Mouse (Mus musculus) hindbrain, postnatal 0 days (tissue): ENCODE results near the gene Gm49721. TPM values are rescaled to one million over a fixed set of nuclear protein-coding genes. Genes with fewer than 3 reads are reported as not detected.
"Not testable (repeated sequence)": the region's sequence is repeated elsewhere in the genome, so short reads cannot be mapped to it uniquely, and the experiment has no call there.

Source experiments
- ATAC-seq: fragments of 200-750 bp; cut with Nextera tagmentation; 2 replicates; pipeline ENCODE4 v1.8.0; 2017; ENCODE audit warnings: mild to moderate bottlenecking, moderate TSS enrichment, moderate library complexity
- DNase-seq: peaks from one replicate; pipeline ENCODE4 v3.0.0-alpha.2; 2015; ENCODE audit warnings: low spot score
- H3K27ac ChIP-seq: fragments of 300-500 bp; sonication (generic); 2 replicates; pipeline ENCODE4 v1.5.1; 2014; ENCODE audit warnings: mild to moderate bottlenecking
- H3K27me3 ChIP-seq: fragments of 300-500 bp; sonication (generic); 2 replicates; pipeline ENCODE4 v1.6.1; 2014; ENCODE audit warnings: low read length, mixed read lengths; ENCODE audit not compliant: insufficient read depth
- H3K36me3 ChIP-seq: fragments of 300-500 bp; sonication (generic); 2 replicates; pipeline ENCODE4 v1.6.1; 2014; ENCODE audit warnings: low read length, mixed read lengths; ENCODE audit not compliant: insufficient read depth
- H3K4me1 ChIP-seq: fragments of 300-500 bp; sonication (generic); 2 replicates; pipeline ENCODE4 v1.6.1; 2014; ENCODE audit warnings: antibody characterized with exemption, low read length, mixed read lengths; ENCODE audit not compliant: insufficient read depth
- H3K4me2 ChIP-seq: fragments of 300-500 bp; sonication (generic); 2 replicates; pipeline ENCODE4 v1.6.1; 2014; ENCODE audit warnings: low read depth, mild to moderate bottlenecking, low read length, moderate library complexity, mixed read lengths
- H3K4me3 ChIP-seq: fragments of 300-500 bp; sonication (generic); 2 replicates; pipeline ENCODE4 v1.5.1; 2014; ENCODE audit warnings: low read length
- H3K9ac ChIP-seq: fragments of 300-500 bp; sonication (generic); replicated peaks from 2 replicates; pipeline ENCODE4 v1.6.1; 2014; ENCODE audit warnings: mild to moderate bottlenecking, low read length, moderate library complexity, mixed read lengths
- H3K9me3 ChIP-seq: fragments of 300-500 bp; sonication (generic); 2 replicates; pipeline ENCODE4 v1.6.1; 2016; ENCODE audit warnings: low read length, mixed read lengths
- CTCF ChIP-seq: IDR thresholded peaks from 2 replicates; pipeline ENCODE4 v1.5.1; 2016; ENCODE audit warnings: antibody characterized with exemption, control low read depth, low read depth
- WGBS: fragments of 180-500 bp; shearing (Covaris S2); extraction: QIAGEN DNeasy Blood & Tissue Kit; methylation state at CpG from one replicate; pipeline ENCODE4 v1.1.7; 2014; 5-methylcytosine and 5-hydroxymethylcytosine counted together
- polyA plus RNA-seq: library from polyadenylated mRNA; unstranded; fragments of >200 nt; fragmentation: Nextera tagmentation; extraction: Ambion mirVana; gene quantifications from 2 replicates; pipeline ENCODE4 v1.2.1, GENCODE M21; 2015
- total RNA-seq: library from RNA; depleted of rRNA; stranded (reverse); fragments of >200 nt; gene quantifications from 2 replicates; pipeline ENCODE4 v1.2.3, GENCODE M21; 2014; rRNA removed

Gm49721 gene
- total RNA-seq: 6.1 and 7.2 TPM in 2 replicates
- 0.54 TPM in 1 of 2 replicates, not detected in the other for polyA plus RNA-seq

GRCm38 (mm10) chr17:6978287-6979248 lies at the start of gene Gm49721:
Gene Gm49721, plus strand, starts transcription at chr17:6978904.
- H3K27ac ChIP-seq, H3K27me3 ChIP-seq, H3K4me1 ChIP-seq, H3K9me3 ChIP-seq, H3K36me3 ChIP-seq, H3K9ac ChIP-seq: not testable (repeated sequence)
- 3% methylated on average over 35 of the region's 68 CpGs for WGBS
- DNase-seq (peak; percentile 9), ATAC-seq (peak; percentile 97)
- H3K4me2 ChIP-seq: peak within 1 kb of the TSS; percentile 55; the same call in 1 of the 2 replicates
- peak within 1 kb of the TSS; percentile 45 for H3K4me3 ChIP-seq

GRCm38 (mm10) chr17:6931625-6932024 lies 47.1 kb upstream of the Gm49721 start:
- not testable (repeated sequence) for DNase-seq, H3K4me1 ChIP-seq, H3K4me2 ChIP-seq, H3K9me3 ChIP-seq, H3K4me3 ChIP-seq, H3K27me3 ChIP-seq, H3K9ac ChIP-seq, H3K27ac ChIP-seq, ATAC-seq, H3K36me3 ChIP-seq
- 87% methylated on average over 6 of the region's 7 CpGs for WGBS

GRCm38 (mm10) chr17:6942560-6942959 lies 36.1 kb upstream of the Gm49721 start:
- H3K27ac ChIP-seq, H3K9me3 ChIP-seq, H3K4me1 ChIP-seq, H3K9ac ChIP-seq, H3K36me3 ChIP-seq, H3K4me2 ChIP-seq, H3K4me3 ChIP-seq, H3K27me3 ChIP-seq, DNase-seq: not testable (repeated sequence)
- peak; percentile 27; the same call in 1 of the 2 replicates for ATAC-seq
- whole genome bisulfite sequencing: no CpG with 5 or more reads among the region's 4 CpGs

GRCm38 (mm10) chr17:6947637-6947983 lies 31.1 kb upstream of the Gm49721 start:
- DNase-seq, H3K27me3 ChIP-seq, H3K36me3 ChIP-seq, H3K9ac ChIP-seq, H3K4me1 ChIP-seq, H3K9me3 ChIP-seq: not testable (repeated sequence)
- WGBS: no CpG with 5 or more reads among the region's 8 CpGs
- peak overlapping the region; percentile 50; the same call in 1 of the 2 replicates for H3K4me3 ChIP-seq
- peak overlapping the region; percentile 60 for H3K4me2 ChIP-seq
- peak overlapping the region; percentile 77; the same call in 1 of the 2 replicates for H3K27ac ChIP-seq
- ATAC-seq: peak; percentile 48

- H3K4me2 ChIP-seq: peak within 1 kb of the TSS; percentile 60
- peak; percentile 27 for TF ChIP-seq CTCF
- under 1% methylated on average over 66 of the region's 73 CpGs for WGBS
- peak within 1 kb of the TSS; percentile 50 for H3K4me3 ChIP-seq
- H3K9me3 ChIP-seq, H3K36me3 ChIP-seq, H3K4me1 ChIP-seq, H3K27me3 ChIP-seq: not testable (repeated sequence)
- ATAC-seq (peak; percentile 97), DNase-seq (peak; percentile 90)
- peak within 1 kb of the TSS; percentile 44; the same call in 1 of the 2 replicates for H3K9ac ChIP-seq
- peak within 1 kb of the TSS; percentile 77 for H3K27ac ChIP-seq
These were observed 30.5 kb upstream of the Gm49721 start, which contains the start of gene Rsph3b for GRCm38 (mm10) chr17:6947984-6948768. Gene Rsph3b, minus strand, starts transcription at chr17:6948682.

- not testable (repeated sequence) for DNase-seq, H3K4me1 ChIP-seq, H3K9me3 ChIP-seq, H3K36me3 ChIP-seq, H3K27me3 ChIP-seq
- peak overlapping the region; percentile 50 for H3K4me3 ChIP-seq
- peak overlapping the region; percentile 44; the same call in 1 of the 2 replicates for H3K9ac ChIP-seq
- 9% methylated on average over 9 of the region's 9 CpGs for WGBS
- peak overlapping the region; percentile 60 for H3K4me2 ChIP-seq
- peak overlapping the region; percentile 77; the same call in 1 of the 2 replicates for H3K27ac ChIP-seq
- peak; percentile 16; the same call in 1 of the 2 replicates for ATAC-seq
These were observed 29.9 kb upstream of the Gm49721 start for GRCm38 (mm10) chr17:6948769-6949228.

GRCm38 (mm10) chr17:6958881-6959280 lies 19.8 kb upstream of the Gm49721 start:
- not testable (repeated sequence) for H3K27ac ChIP-seq, ATAC-seq, H3K4me2 ChIP-seq, H3K36me3 ChIP-seq, H3K4me3 ChIP-seq, H3K27me3 ChIP-seq, H3K9me3 ChIP-seq, H3K4me1 ChIP-seq, H3K9ac ChIP-seq
- peak; percentile 7 for DNase-seq
- WGBS: 70% methylated on average over 5 of the region's 8 CpGs

GRCm38 (mm10) chr17:6959543-6960259 lies 19.0 kb upstream of the Gm49721 start:
- H3K4me1 ChIP-seq, DNase-seq, ATAC-seq, H3K9me3 ChIP-seq, H3K27ac ChIP-seq, H3K27me3 ChIP-seq, H3K4me3 ChIP-seq, H3K9ac ChIP-seq, H3K36me3 ChIP-seq: not testable (repeated sequence)
- WGBS: 76% methylated on average over 3 of the region's 6 CpGs
- H3K4me2 ChIP-seq: peak overlapping the region; percentile 38; the same call in 1 of the 2 replicates

- not testable (repeated sequence) for H3K4me1 ChIP-seq, H3K9ac ChIP-seq, H3K36me3 ChIP-seq, H3K27me3 ChIP-seq, H3K27ac ChIP-seq, DNase-seq, ATAC-seq, H3K9me3 ChIP-seq
- Histone ChIP-seq H3K4me3 (peak overlapping the region; percentile 40), H3K4me2 (peak overlapping the region; percentile 38; the same call in 1 of the 2 replicates)
- WGBS: 0% methylated on average over 12 of the region's 12 CpGs
These were observed 18.4 kb upstream of the Gm49721 start for GRCm38 (mm10) chr17:6960349-6960748.
